Mouse (Mus musculus) CH12.LX (cell line): ENCODE measurements around the gene Catip. TPM values are rescaled to one million over a fixed set of nuclear protein-coding genes. Genes with fewer than 3 reads are reported as not detected.

ENCODE experiments used
- DNase-seq: peaks from one replicate; pipeline ENCODE4 v3.0.0-alpha.2; 2013; ENCODE audit errors: extremely low read depth
- H3K27ac ChIP-seq: 2 replicates; pipeline ENCODE4 v1.5.1; 2012; ENCODE audit warnings: low read depth, mild to moderate bottlenecking, control low read depth, moderate library complexity; ENCODE audit not compliant: insufficient read depth
- H3K27me3 ChIP-seq: replicated peaks from 2 replicates; pipeline ENCODE3; 2012; ENCODE audit warnings: inconsistent platforms
- H3K36me3 ChIP-seq, 2 experiments: replicated peaks in 1 of 2; 2 replicates each; pipeline versions ENCODE3 to v1.6.1; 2012; ENCODE audit warnings: inconsistent platforms in 1 of 2, low read length in 1 of 2, mild to moderate bottlenecking in 1 of 2, mixed read lengths in 1 of 2, moderate library complexity in 1 of 2; ENCODE audit not compliant: control insufficient read depth in 1 of 2, insufficient read depth in 1 of 2
- H3K4me1 ChIP-seq, 2 experiments: 2 replicates each; pipeline ENCODE4 v1.6.1; 2012; ENCODE audit warnings: inconsistent platforms in 1 of 2, moderate library complexity in 1 of 2; ENCODE audit not compliant: insufficient read depth in 2 of 2, control insufficient read depth in 1 of 2
- H3K4me2 ChIP-seq: 2 replicates; pipeline ENCODE4 v1.6.1; 2012; ENCODE audit warnings: low read depth, mild to moderate bottlenecking, control low read depth; ENCODE audit not compliant: poor library complexity, insufficient read depth, severe bottlenecking
- H3K4me3 ChIP-seq, 3 experiments: fragments of 150-350 bp in 1 of 3; sonication (generic) in 1 of 3; replicated peaks in 1 of 3; 2 replicates each; pipeline versions ENCODE3 to v1.5.1; 2011 to 2012; ENCODE audit warnings: low read depth in 2 of 3, low read length in 2 of 3, mild to moderate bottlenecking in 2 of 3, moderate library complexity in 2 of 3, control low read depth in 1 of 3, improper control_type of control experiment in 1 of 3, inconsistent platforms in 1 of 3, mixed read lengths in 1 of 3; ENCODE audit not compliant: poor library complexity in 1 of 3
- H3K79me2 ChIP-seq: replicated peaks from 2 replicates; pipeline ENCODE4 v1.6.1; 2012; ENCODE audit warnings: mild to moderate bottlenecking, moderate library complexity; ENCODE audit not compliant: control insufficient read depth, poor library complexity, insufficient read depth, severe bottlenecking; ENCODE audit errors: extremely low read depth
- H3K9ac ChIP-seq: 2 replicates; pipeline ENCODE4 v1.6.1; 2012; ENCODE audit warnings: low read depth, mild to moderate bottlenecking, control low read depth, moderate library complexity; ENCODE audit not compliant: insufficient read depth
- H3K9me3 ChIP-seq: replicated peaks from 2 replicates; pipeline ENCODE3; 2012; ENCODE audit warnings: low read length, inconsistent platforms, mixed read lengths
- BHLHE40 ChIP-seq: IDR thresholded peaks from 2 replicates; pipeline ENCODE4 v1.6.1; 2011; ENCODE audit warnings: mild to moderate bottlenecking, low read depth, low read length, improper control_type of control experiment
- CHD1 ChIP-seq: IDR thresholded peaks from 2 replicates; pipeline ENCODE4 v1.6.1; 2012; ENCODE audit warnings: low read depth, low read length, improper control_type of control experiment, inconsistent platforms
- CTCF ChIP-seq, 2 experiments: IDR thresholded peaks in 1 of 2; conservative IDR thresholded peaks in 1 of 2; 2 replicates each; pipeline ENCODE4 v1.5.1; 2011 to 2012; ENCODE audit warnings: low read depth in 2 of 2, low read length in 2 of 2, improper control_type of control experiment in 1 of 2, inconsistent platforms in 1 of 2, mild to moderate bottlenecking in 1 of 2, moderate library complexity in 1 of 2
- ELF1 ChIP-seq: IDR thresholded peaks from 2 replicates; pipeline ENCODE4 v1.6.1; 2014; ENCODE audit warnings: low read depth, mild to moderate bottlenecking, inconsistent platforms, low read length, improper control_type of control experiment
- EP300 ChIP-seq: IDR thresholded peaks from 2 replicates; pipeline ENCODE4 v1.6.1; 2011; ENCODE audit warnings: low read length, improper control_type of control experiment
- HCFC1 ChIP-seq: IDR thresholded peaks from 2 replicates; pipeline ENCODE4 v1.6.1; 2012; ENCODE audit warnings: low read depth, mild to moderate bottlenecking, inconsistent platforms, low read length, improper control_type of control experiment
- IRF4 ChIP-seq: IDR thresholded peaks from 2 replicates; pipeline ENCODE4 v1.6.1; 2014; ENCODE audit warnings: low read depth, mild to moderate bottlenecking, inconsistent platforms, low read length, improper control_type of control experiment
- JUN ChIP-seq: IDR thresholded peaks from 2 replicates; pipeline ENCODE4 v1.6.1; 2011; ENCODE audit warnings: low read depth, mild to moderate bottlenecking, low read length, improper control_type of control experiment, moderate library complexity; ENCODE audit not compliant: insufficient read depth
- KAT2A ChIP-seq: IDR thresholded peaks from 2 replicates; pipeline ENCODE4 v1.6.1; 2012; ENCODE audit warnings: low read length, improper control_type of control experiment, inconsistent platforms; ENCODE audit not compliant: insufficient replicate concordance
- MAFK ChIP-seq: IDR thresholded peaks from 2 replicates; pipeline ENCODE4 v1.6.1; 2011; ENCODE audit warnings: low read length, improper control_type of control experiment; ENCODE audit not compliant: insufficient replicate concordance
- MAX ChIP-seq: IDR thresholded peaks from 2 replicates; pipeline ENCODE4 v1.6.1; 2011; ENCODE audit warnings: low read length, improper control_type of control experiment
- MAZ ChIP-seq: IDR thresholded peaks from 2 replicates; pipeline ENCODE4 v1.6.1; 2012; ENCODE audit warnings: low read depth, mild to moderate bottlenecking, inconsistent platforms, low read length, improper control_type of control experiment, moderate library complexity
- MEF2A ChIP-seq: IDR thresholded peaks from 2 replicates; pipeline ENCODE4 v1.6.1; 2014; ENCODE audit warnings: low read depth, mild to moderate bottlenecking, inconsistent platforms, low read length, improper control_type of control experiment, borderline replicate concordance
- MXI1 ChIP-seq: IDR thresholded peaks from 2 replicates; pipeline ENCODE4 v1.6.1; 2011; ENCODE audit warnings: mild to moderate bottlenecking, low read depth, low read length, improper control_type of control experiment
- MYC ChIP-seq: IDR thresholded peaks from 2 replicates; pipeline ENCODE4 v1.6.1; 2011; ENCODE audit warnings: low read depth, mild to moderate bottlenecking, improper control_type of control experiment, low read length
- NELFE ChIP-seq: IDR thresholded peaks from 2 replicates; pipeline ENCODE4 v1.6.1; 2011; ENCODE audit warnings: low read depth, low read length, improper control_type of control experiment
- NRF1 ChIP-seq: IDR thresholded peaks from 2 replicates; pipeline ENCODE4 v1.6.1; 2014; ENCODE audit warnings: low read depth, mild to moderate bottlenecking, inconsistent platforms, low read length, improper control_type of control experiment, moderate library complexity
- PAX5 ChIP-seq: IDR thresholded peaks from 2 replicates; pipeline ENCODE4 v1.6.1; 2012; ENCODE audit warnings: low read length, inconsistent platforms, mixed read lengths
- POLR2A ChIP-seq: IDR thresholded peaks from 2 replicates; pipeline ENCODE4 v1.6.1; 2011; ENCODE audit warnings: low read depth, mild to moderate bottlenecking, improper control_type of control experiment, low read length
- POLR2AphosphoS2 ChIP-seq: IDR thresholded peaks from 2 replicates; pipeline ENCODE4 v1.6.1; 2011; ENCODE audit warnings: low read depth, low read length, improper control_type of control experiment
- RCOR1 ChIP-seq: conservative IDR thresholded peaks from 2 replicates; pipeline ENCODE4 v1.6.1; 2012; ENCODE audit warnings: low read depth, mild to moderate bottlenecking, inconsistent platforms, low read length, improper control_type of control experiment
- SIN3A ChIP-seq: IDR thresholded peaks from 2 replicates; pipeline ENCODE4 v1.6.1; 2012; ENCODE audit warnings: low read length, improper control_type of control experiment, inconsistent platforms
- SMC3 ChIP-seq: IDR thresholded peaks from 2 replicates; pipeline ENCODE4 v1.6.1; 2011; ENCODE audit warnings: low read depth, low read length, improper control_type of control experiment
- TBP ChIP-seq: conservative IDR thresholded peaks from 2 replicates; pipeline ENCODE4 v1.6.1; 2011; ENCODE audit warnings: low read depth, low read length, improper control_type of control experiment
- TCF12 ChIP-seq: IDR thresholded peaks from 2 replicates; pipeline ENCODE4 v1.6.1; 2014; ENCODE audit warnings: low read depth, mild to moderate bottlenecking, inconsistent platforms, low read length, improper control_type of control experiment
- ZKSCAN1 ChIP-seq: IDR thresholded peaks from 2 replicates; pipeline ENCODE4 v1.6.1; 2012; ENCODE audit warnings: low read depth, inconsistent platforms, low read length, improper control_type of control experiment, borderline replicate concordance
- ZNF384 ChIP-seq: IDR thresholded peaks from 2 replicates; pipeline ENCODE4 v1.6.1; 2012; ENCODE audit warnings: low read depth, low read length, improper control_type of control experiment, inconsistent platforms
- dilution Hi-C: fragments of 300-500 bp; cut with MboI; formaldehyde crosslinking; loops from 2 replicates; pipeline ENCODE4 v1.14.3; 2020; ENCODE audit warnings: low sequenced_read_pairs; ENCODE audit not compliant: extremely low pct_unique_long_range_greater_than_20kb, extremely low pct_ligation_motif_present
- in situ Hi-C: fragments of 300-500 bp; cut with MboI; formaldehyde crosslinking; loops from 3 replicates; pipeline ENCODE4 v1.14.3; 2019; ENCODE audit warnings: low sequenced_read_pairs, low pct_ligation_motif_present, low pct_unique_long_range_greater_than_20kb, mixed read lengths
- polyA plus RNA-seq: library from polyadenylated mRNA; unstranded; fragments of >175 nt; gene quantifications from 2 replicates; pipeline ENCODE4 v1.2.1, GENCODE M21; 2012; ENCODE audit warnings: low read depth; ENCODE audit not compliant: insufficient read length
- total RNA-seq, 2 experiments: library from RNA; depleted of rRNA; stranded (reverse); fragments of 300-350 nt in 1 of 2; fragments of >200 nt in 1 of 2; gene quantifications; 2 replicates each; pipeline ENCODE4 v1.2.3; 2012 to 2014

Catip gene
- total and polyA plus RNA-seq, 3 experiments: 0.11 to 2.6 (median 0.30) TPM

DNA sequence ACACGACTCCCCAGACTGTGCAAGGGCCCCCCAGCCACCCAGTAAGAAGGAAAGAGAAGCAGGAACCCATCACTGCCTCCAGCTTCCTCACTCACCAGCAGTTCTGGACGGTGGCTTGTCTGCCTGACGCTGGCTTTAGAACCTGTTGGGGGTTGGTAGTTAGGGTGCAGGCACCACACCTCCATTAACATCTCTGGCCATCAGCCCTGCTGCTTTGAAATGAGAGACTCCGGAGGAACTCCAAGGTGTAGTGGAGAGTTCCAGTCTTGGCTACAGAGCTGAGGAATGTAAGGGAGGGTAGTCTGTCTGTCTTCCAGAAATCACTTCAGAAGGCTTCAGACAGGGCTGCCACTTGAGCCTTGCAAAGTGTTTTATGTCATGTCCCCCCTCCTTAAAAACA, 8.1 kb downstream of the Catip start:
- DNase-seq: no peak
- Histone ChIP-seq H3K27me3 (no peaks in the 10 kb centered on the region), H3K4me3 (no peak overlapping the region), H3K9me3 (no peaks in the 10 kb centered on the region), H3K4me1 (peaks cover 18 to 37% of the 10 kb centered on the region in 2 experiments), H3K27ac (no peak overlapping the region), H3K9ac (no peak overlapping the region), H3K36me3 (peaks cover 0 to 6% of the 10 kb centered on the region in 2 experiments), H3K79me2 (no peaks in the 10 kb centered on the region), H3K4me2 (no peak overlapping the region)
- in situ Hi-C loops: no loop called here
- dilution Hi-C loops: no loop called here
- no peak for TF ChIP-seq ELF1
- no peak for TF ChIP-seq ZKSCAN1
- no peak for TF ChIP-seq ZNF384
- TF ChIP-seq KAT2A: no peak
- no peak for TF ChIP-seq IRF4
- no peak for TF ChIP-seq NELFE
- TF ChIP-seq CHD1: no peak
- TF ChIP-seq EP300: no peak
- TF ChIP-seq PAX5: no peak
- TF ChIP-seq TCF12: no peak
- TF ChIP-seq NRF1: no peak
- TF ChIP-seq BHLHE40: no peak
- TF ChIP-seq MAFK: no peak
- TF ChIP-seq CTCF (conservative IDR thresholded peaks at IDR 0.05 in 1 of 2, IDR thresholded peaks at IDR 0.05 in 1 of 2; ENCODE audit: low read depth in 2 of 2, low read length in 2 of 2): no peak
- TF ChIP-seq TBP: no peak
- TF ChIP-seq MYC: no peak

DNA sequence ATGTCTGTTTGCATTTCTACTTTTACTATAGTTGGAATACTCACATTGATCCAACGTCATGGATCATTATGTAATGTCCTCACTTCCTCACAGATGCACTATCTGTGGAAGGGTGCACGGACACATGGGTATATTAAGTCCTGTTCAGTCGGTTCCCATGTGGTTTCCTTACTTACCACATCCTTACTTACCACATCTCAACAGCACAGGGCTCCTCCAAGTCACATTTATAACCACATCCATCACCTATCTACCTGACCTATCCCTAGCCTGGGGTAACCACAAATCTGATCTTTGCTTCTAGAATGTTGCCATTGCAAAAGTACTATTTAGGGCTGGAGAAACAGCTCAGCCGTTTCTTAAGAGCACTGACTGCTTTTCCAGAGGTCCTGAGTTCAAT, 11.5 kb downstream of the Catip start:
- H3K9ac ChIP-seq: no peak overlapping the region
- H3K4me2 ChIP-seq: no peak overlapping the region
- no peaks in the 10 kb centered on the region for H3K79me2 ChIP-seq
- no peaks in the 10 kb centered on the region for H3K9me3 ChIP-seq
- no peaks in the 10 kb centered on the region for H3K27me3 ChIP-seq
- TF ChIP-seq MEF2A: no peak
- TF ChIP-seq MAX: no peak
- no peak for TF ChIP-seq SIN3A
- TF ChIP-seq ZNF384: no peak
- no peak for TF ChIP-seq MXI1
- no peak for TF ChIP-seq MYC
- no peak for TF ChIP-seq CTCF (conservative IDR thresholded peaks at IDR 0.05 in 1 of 2, IDR thresholded peaks at IDR 0.05 in 1 of 2; ENCODE audit: low read depth in 2 of 2, low read length in 2 of 2)
- no peak for TF ChIP-seq HCFC1
- TF ChIP-seq POLR2AphosphoS2: no peak
- TF ChIP-seq SMC3: no peak
- no peak for TF ChIP-seq MAZ
- TF ChIP-seq MAFK: no peak
- no peak for TF ChIP-seq POLR2A
- TF ChIP-seq CHD1: no peak
- TF ChIP-seq JUN: no peak
- TF ChIP-seq TBP: no peak
- no peak for TF ChIP-seq RCOR1
- no peak overlapping the region for H3K27ac ChIP-seq
- H3K4me1 ChIP-seq: peaks cover 30 to 42% of the 10 kb centered on the region in 2 experiments
- in situ Hi-C loops: no loop called here
- H3K4me3 ChIP-seq: no peak overlapping the region
- dilution Hi-C loops: no loop called here
- peaks cover 0 to 3% of the 10 kb centered on the region in 2 experiments for H3K36me3 ChIP-seq
- DNase-seq: no peak
